Mouse (Mus musculus): ENCODE measurements around the gene Cab39l. TPM values are rescaled to one million over a fixed set of nuclear protein-coding genes. Genes with fewer than 3 reads are reported as not detected.

The Cab39l gene
- polyA plus RNA-seq, 1 experiment from 2014 or later = 47.7 TPM

GRCm38 (mm10) chr14:59530801-59531200 is 90.0 kb downstream of the Cab39l start:
- Histone ChIP-seq H3K36me3 (ENCODE audit: control insufficient read depth, insufficient read depth, low read length) (no peaks in the 10 kb centered on the region), H3K4me2 (ENCODE audit: low read depth, low read length, severe bottlenecking) (no peak overlapping the region), H3K4me1 (replicated peaks; ENCODE audit: control insufficient read depth, insufficient read depth, low read length) (no peaks in the 10 kb centered on the region), H3K27ac (ENCODE audit: low read depth, low read length) (no peak overlapping the region), H3K9me3 (ENCODE audit: control insufficient read depth, low read length) (no peaks in the 10 kb centered on the region), H3K9ac (ENCODE audit: low read length) (no peak overlapping the region), H3K27me3 (ENCODE audit: control insufficient read depth, insufficient read depth, low read length) (peaks cover 5% of the 10 kb centered on the region; the same call in 1 of the 2 replicates), H3K4me3 (ENCODE audit: low read depth, low read length) (no peak overlapping the region)
- ATAC-seq (replicated peaks; ENCODE audit: low FRiP score) (no peak), DNase-seq (ENCODE audit: low spot score) (no peak)
- WGBS = 88% methylated on average over 1 of the region's 1 CpGs

- 92% methylated on average over 1 of the region's 1 CpGs for WGBS
- ATAC-seq (replicated peaks; ENCODE audit: low FRiP score) = no peak
- no peaks in the 10 kb centered on the region for H3K4me1 ChIP-seq (replicated peaks; ENCODE audit: control insufficient read depth, insufficient read depth, low read length)
These were observed 92.2 kb downstream of the Cab39l start for GRCm38 (mm10) chr14:59532986-59533385.

GRCm38 (mm10) chr14:59533908-59534307 is 93.1 kb downstream of the Cab39l start:
- no peak for ATAC-seq (replicated peaks; ENCODE audit: low FRiP score)
- no peak overlapping the region for H3K4me3 ChIP-seq (ENCODE audit: low read depth, low read length)
- no peak for DNase-seq (ENCODE audit: low spot score)
- no peaks in the 10 kb centered on the region for H3K4me1 ChIP-seq (replicated peaks; ENCODE audit: control insufficient read depth, insufficient read depth, low read length)
- no peaks in the 10 kb centered on the region for H3K9me3 ChIP-seq (ENCODE audit: control insufficient read depth, low read length)
- H3K9ac ChIP-seq (ENCODE audit: low read length) = no peak overlapping the region
- no peak overlapping the region for H3K27ac ChIP-seq (ENCODE audit: low read depth, low read length)
- H3K36me3 ChIP-seq (ENCODE audit: control insufficient read depth, insufficient read depth, low read length) = no peaks in the 10 kb centered on the region
- H3K4me2 ChIP-seq (ENCODE audit: low read depth, low read length, severe bottlenecking) = no peak overlapping the region
- H3K27me3 ChIP-seq (ENCODE audit: control insufficient read depth, insufficient read depth, low read length) = peaks cover 5% of the 10 kb centered on the region; the same call in 1 of the 2 replicates

More at GRCm38 (mm10) chr14:59532986-59533385, 92.2 kb downstream of the Cab39l start:
- no peak overlapping the region for H3K4me3 ChIP-seq (ENCODE audit: low read depth, low read length)
- no peak overlapping the region for H3K9ac ChIP-seq (ENCODE audit: low read length)
- H3K4me2 ChIP-seq (ENCODE audit: low read depth, low read length, severe bottlenecking) = no peak overlapping the region
- no peak for DNase-seq (ENCODE audit: low spot score)
- H3K27me3 ChIP-seq (ENCODE audit: control insufficient read depth, insufficient read depth, low read length) = peaks cover 5% of the 10 kb centered on the region; the same call in 1 of the 2 replicates
- H3K9me3 ChIP-seq (ENCODE audit: control insufficient read depth, low read length) = no peaks in the 10 kb centered on the region
- no peak overlapping the region for H3K27ac ChIP-seq (ENCODE audit: low read depth, low read length)
- no peaks in the 10 kb centered on the region for H3K36me3 ChIP-seq (ENCODE audit: control insufficient read depth, insufficient read depth, low read length)

DNA sequence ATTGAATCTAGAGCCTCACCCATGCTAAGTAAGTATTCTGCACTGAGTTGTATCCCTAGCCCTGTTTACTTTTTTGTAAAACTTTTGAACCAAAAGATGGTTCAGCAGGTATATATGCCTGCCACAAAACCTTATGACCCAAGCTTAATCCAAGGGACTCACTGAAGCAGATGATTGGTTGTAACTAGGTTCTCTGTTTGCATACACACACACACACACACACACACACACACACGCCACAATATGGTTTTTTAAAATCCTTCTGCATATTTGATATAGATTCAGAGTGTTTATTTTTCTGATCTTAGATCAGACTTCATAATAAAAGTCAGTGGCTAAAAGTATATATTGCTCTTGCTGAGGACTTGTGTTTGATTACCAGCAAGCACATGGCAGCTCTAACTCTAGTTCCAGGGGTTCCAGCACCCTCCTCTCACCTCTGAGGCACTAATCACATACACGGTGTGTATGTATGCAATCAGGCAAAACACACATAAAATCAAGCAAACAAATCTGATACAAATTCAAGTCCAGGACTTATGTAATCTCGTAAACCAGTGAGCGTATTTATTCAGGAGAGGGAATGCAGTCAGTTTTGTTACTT is 97.2 kb downstream of the Cab39l start:
- no peak for ATAC-seq (replicated peaks; ENCODE audit: low FRiP score)
- Histone ChIP-seq H3K9ac (ENCODE audit: low read length) (no peak overlapping the region), H3K36me3 (ENCODE audit: control insufficient read depth, insufficient read depth, low read length) (no peaks in the 10 kb centered on the region), H3K9me3 (ENCODE audit: control insufficient read depth, low read length) (no peaks in the 10 kb centered on the region), H3K27me3 (ENCODE audit: control insufficient read depth, insufficient read depth, low read length) (0 out of 2 replicates have a peak, but pooled peaks cover 5% of the 10 kb centered on the region), H3K4me3 (ENCODE audit: low read depth, low read length) (no peak overlapping the region), H3K4me1 (replicated peaks; ENCODE audit: control insufficient read depth, insufficient read depth, low read length) (no peaks in the 10 kb centered on the region), H3K27ac (ENCODE audit: low read depth, low read length) (no peak overlapping the region), H3K4me2 (ENCODE audit: low read depth, low read length, severe bottlenecking) (no peak overlapping the region)
- 87% methylated on average over 4 of the region's 4 CpGs for WGBS
- no peak for DNase-seq (ENCODE audit: low spot score)

DNA sequence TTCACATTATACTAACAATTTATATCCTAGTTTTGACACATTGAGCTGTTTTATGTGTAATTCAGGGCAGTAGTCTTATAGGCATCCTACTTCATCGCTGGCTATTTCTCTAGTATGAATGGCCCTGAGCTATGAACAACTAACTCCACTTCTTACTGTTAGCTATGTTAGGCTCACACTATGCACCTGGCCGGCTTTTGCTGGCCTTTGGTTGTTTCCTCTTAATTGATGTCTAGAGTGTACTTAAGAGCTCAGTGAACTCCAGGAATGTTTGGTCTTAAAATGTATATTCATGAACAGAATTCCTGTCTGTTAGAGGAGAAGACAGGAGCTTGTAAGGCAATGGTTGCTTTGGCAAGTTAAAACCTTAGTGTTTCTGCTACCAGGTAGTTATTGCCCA is 99.5 kb downstream of the Cab39l start:
- H3K9ac ChIP-seq (ENCODE audit: low read length) = no peak overlapping the region
- H3K9me3 ChIP-seq (ENCODE audit: control insufficient read depth, low read length) = no peaks in the 10 kb centered on the region
- no peaks in the 10 kb centered on the region for H3K27me3 ChIP-seq (ENCODE audit: control insufficient read depth, insufficient read depth, low read length)
- ATAC-seq (replicated peaks; ENCODE audit: low FRiP score) (no peak), DNase-seq (ENCODE audit: low spot score) (no peak)
- WGBS = 93% methylated on average over 2 of the region's 2 CpGs
- no peak overlapping the region for H3K4me2 ChIP-seq (ENCODE audit: low read depth, low read length, severe bottlenecking)
- H3K4me1 ChIP-seq (replicated peaks; ENCODE audit: control insufficient read depth, insufficient read depth, low read length) = no peaks in the 10 kb centered on the region
- no peaks in the 10 kb centered on the region for H3K36me3 ChIP-seq (ENCODE audit: control insufficient read depth, insufficient read depth, low read length)
- H3K4me3 ChIP-seq (ENCODE audit: low read depth, low read length) = no peak overlapping the region
- no peak overlapping the region for H3K27ac ChIP-seq (ENCODE audit: low read depth, low read length)

DNA sequence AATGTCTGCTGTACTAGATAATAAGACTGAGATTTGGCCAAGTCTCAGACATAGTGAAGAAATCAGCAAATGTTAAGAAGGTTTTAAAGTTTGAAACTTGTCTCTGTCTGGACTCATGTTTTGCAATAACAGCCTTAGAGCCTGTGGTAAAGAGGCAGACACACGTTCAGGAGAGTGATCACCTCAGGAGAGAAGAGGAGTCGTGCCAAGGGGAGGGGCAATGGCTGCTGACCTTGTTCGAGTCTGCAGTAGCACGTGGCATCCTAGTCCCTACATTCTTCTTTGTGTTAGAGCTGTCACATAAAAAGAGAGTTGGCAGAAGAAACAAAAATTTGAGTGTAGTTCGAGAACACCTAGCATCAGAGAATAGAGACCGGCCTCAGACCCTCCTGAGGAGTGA is 100.0 kb downstream of the Cab39l start:
- H3K9me3 ChIP-seq (ENCODE audit: control insufficient read depth, low read length) = no peaks in the 10 kb centered on the region
- ATAC-seq (replicated peaks; ENCODE audit: low FRiP score) = no peak
- H3K4me1 ChIP-seq (replicated peaks; ENCODE audit: control insufficient read depth, insufficient read depth, low read length) = no peaks in the 10 kb centered on the region
- 91% methylated on average over 6 of the region's 6 CpGs for WGBS
- H3K4me2 ChIP-seq (ENCODE audit: low read depth, low read length, severe bottlenecking) = no peak overlapping the region
- H3K27ac ChIP-seq (ENCODE audit: low read depth, low read length) = no peak overlapping the region
- no peak overlapping the region for H3K9ac ChIP-seq (ENCODE audit: low read length)
- no peak overlapping the region for H3K4me3 ChIP-seq (ENCODE audit: low read depth, low read length)
- DNase-seq (ENCODE audit: low spot score) = no peak
- no peaks in the 10 kb centered on the region for H3K27me3 ChIP-seq (ENCODE audit: control insufficient read depth, insufficient read depth, low read length)
- no peaks in the 10 kb centered on the region for H3K36me3 ChIP-seq (ENCODE audit: control insufficient read depth, insufficient read depth, low read length)

- DNase-seq (ENCODE audit: low spot score) (no peak), ATAC-seq (replicated peaks; ENCODE audit: low FRiP score) (no peak)
- Histone ChIP-seq H3K4me1 (replicated peaks; ENCODE audit: control insufficient read depth, insufficient read depth, low read length) (no peaks in the 10 kb centered on the region), H3K27me3 (ENCODE audit: control insufficient read depth, insufficient read depth, low read length) (no peaks in the 10 kb centered on the region), H3K36me3 (ENCODE audit: control insufficient read depth, insufficient read depth, low read length) (no peaks in the 10 kb centered on the region), H3K9me3 (ENCODE audit: control insufficient read depth, low read length) (no peaks in the 10 kb centered on the region), H3K9ac (ENCODE audit: low read length) (no peak overlapping the region), H3K27ac (ENCODE audit: low read depth, low read length) (no peak overlapping the region), H3K4me2 (ENCODE audit: low read depth, low read length, severe bottlenecking) (no peak overlapping the region), H3K4me3 (ENCODE audit: low read depth, low read length) (no peak overlapping the region)
- 83% methylated on average over 3 of the region's 3 CpGs for WGBS
These were observed 102.5 kb downstream of the Cab39l start for GRCm38 (mm10) chr14:59543158-59543826.

GRCm38 (mm10) chr14:59543956-59544355 is 103.2 kb downstream of the Cab39l start:
- ATAC-seq (replicated peaks; ENCODE audit: low FRiP score) = no peak
- no peak overlapping the region for H3K4me3 ChIP-seq (ENCODE audit: low read depth, low read length)
- no peaks in the 10 kb centered on the region for H3K27me3 ChIP-seq (ENCODE audit: control insufficient read depth, insufficient read depth, low read length)
- H3K36me3 ChIP-seq (ENCODE audit: control insufficient read depth, insufficient read depth, low read length) = no peaks in the 10 kb centered on the region
- WGBS = 84% methylated on average over 5 of the region's 5 CpGs
- no peaks in the 10 kb centered on the region for H3K9me3 ChIP-seq (ENCODE audit: control insufficient read depth, low read length)
- DNase-seq (ENCODE audit: low spot score) = no peak
- no peak overlapping the region for H3K27ac ChIP-seq (ENCODE audit: low read depth, low read length)
- H3K4me2 ChIP-seq (ENCODE audit: low read depth, low read length, severe bottlenecking) = no peak overlapping the region
- no peaks in the 10 kb centered on the region for H3K4me1 ChIP-seq (replicated peaks; ENCODE audit: control insufficient read depth, insufficient read depth, low read length)
- no peak overlapping the region for H3K9ac ChIP-seq (ENCODE audit: low read length)
